Mouse (Mus musculus) myocyte (in vitro differentiated cells): ENCODE data around the gene Fgfbp1. TPM values are rescaled to one million over a fixed set of nuclear protein-coding genes. Genes with fewer than 3 reads are reported as not detected.

ENCODE experiments used
- H3K27me3 ChIP-seq: one replicate; pipeline ENCODE4 v1.6.1; 2011; ENCODE audit not compliant: control insufficient read depth, insufficient read depth, insufficient read length
- H3K36me3 ChIP-seq: one replicate; pipeline ENCODE4 v1.6.1; 2011; ENCODE audit not compliant: control insufficient read depth, insufficient read depth
- H3K4me2 ChIP-seq: one replicate; pipeline ENCODE4 v1.6.1; 2011; ENCODE audit warnings: low read depth, control low read depth
- H3K4me3 ChIP-seq: one replicate; pipeline ENCODE4 v1.5.1; 2011; ENCODE audit warnings: mild to moderate bottlenecking, control low read depth, moderate library complexity
- H3K79me2 ChIP-seq: one replicate; pipeline ENCODE4 v1.6.1; 2011; ENCODE audit not compliant: control insufficient read depth, insufficient read depth
- H3ac ChIP-seq: one replicate; pipeline ENCODE4 v1.6.1; 2011; ENCODE audit not compliant: control insufficient read depth, insufficient read length
- CEBPB ChIP-seq: IDR thresholded peaks from 2 replicates; pipeline ENCODE4 v1.6.1; 2011; ENCODE audit warnings: mild to moderate bottlenecking, moderate library complexity; ENCODE audit not compliant: poor library complexity, insufficient read depth, severe bottlenecking
- E2F4 ChIP-seq: IDR thresholded peaks from one replicate; pipeline ENCODE4 v1.6.1; 2011; ENCODE audit warnings: mild to moderate bottlenecking, control low read depth, moderate library complexity; ENCODE audit not compliant: insufficient read depth
- MAX ChIP-seq: IDR thresholded peaks from one replicate; pipeline ENCODE4 v1.6.1; 2011; ENCODE audit warnings: low read depth, mild to moderate bottlenecking, control low read depth
- MYOD1 ChIP-seq, 3 experiments: IDR thresholded peaks; one replicate each; pipeline ENCODE4 v1.6.1; 2011; ENCODE audit warnings: control low read depth in 2 of 3, low read depth in 2 of 3, mild to moderate bottlenecking in 2 of 3, moderate library complexity in 1 of 3; ENCODE audit not compliant: insufficient read length in 2 of 3, control insufficient read depth in 1 of 3
- MYOG ChIP-seq, 3 experiments: IDR thresholded peaks; one replicate each; pipeline ENCODE4 v1.6.1; 2011; ENCODE audit warnings: control low read depth in 2 of 3, low read depth in 2 of 3, mild to moderate bottlenecking in 2 of 3; ENCODE audit not compliant: insufficient read length in 2 of 3, control insufficient read depth in 1 of 3, insufficient read depth in 1 of 3
- POLR2A ChIP-seq: IDR thresholded peaks from one replicate; pipeline ENCODE4 v1.6.1; 2011; ENCODE audit warnings: low read depth, mild to moderate bottlenecking, control low read depth, moderate library complexity; ENCODE audit not compliant: insufficient read length
- POLR2AphosphoS2 ChIP-seq: IDR thresholded peaks from one replicate; pipeline ENCODE4 v1.6.1; 2011; ENCODE audit warnings: low read depth, control low read depth; ENCODE audit not compliant: insufficient read length
- REST ChIP-seq: IDR thresholded peaks from one replicate; pipeline ENCODE4 v1.6.1; 2011; ENCODE audit warnings: mild to moderate bottlenecking, control low read depth, moderate library complexity; ENCODE audit not compliant: insufficient read depth, insufficient read length
- SRF ChIP-seq: IDR thresholded peaks from one replicate; pipeline ENCODE4 v1.6.1; 2011; ENCODE audit warnings: low read depth; ENCODE audit not compliant: control insufficient read depth, insufficient read length
- TCF12 ChIP-seq: IDR thresholded peaks from one replicate; pipeline ENCODE4 v1.6.1; 2011; ENCODE audit warnings: mild to moderate bottlenecking, control low read depth; ENCODE audit not compliant: poor library complexity, insufficient read depth, severe bottlenecking
- TCF3 ChIP-seq: IDR thresholded peaks from one replicate; pipeline ENCODE4 v1.6.1; 2011; ENCODE audit warnings: low read depth, control low read depth; ENCODE audit not compliant: insufficient read length
- USF1 ChIP-seq: IDR thresholded peaks from one replicate; pipeline ENCODE4 v1.6.1; 2011; ENCODE audit warnings: low read depth, mild to moderate bottlenecking, control low read depth, moderate library complexity
- polyA plus RNA-seq: library from polyadenylated mRNA; unstranded; fragments of >200 nt; fragmentation: generic; extraction: Trizol; gene quantifications from one replicate; pipeline ENCODE4 v1.2.1, GENCODE M21; 2012; ENCODE audit warnings: missing spikeins

Gene Fgfbp1
- polyA plus RNA-seq, 1 experiment: 4.5 TPM

GRCm38 (mm10) chr5:43976821-43977561, 4.6 kb downstream of the Fgfbp1 start:
- H3K4me2 ChIP-seq: no peak overlapping the region
- no peak overlapping the region for H3ac ChIP-seq
- H3K27me3 ChIP-seq: no peaks in the 10 kb centered on the region
- TF ChIP-seq USF1 (no peak), POLR2AphosphoS2 (no peak), TCF12 (no peak), MYOG (IDR thresholded peaks at IDR 0.05; ENCODE audit: control insufficient read depth in 1 of 3, insufficient read depth in 1 of 3, insufficient read length in 2 of 3, low read depth in 2 of 3) (no peak)
- H3K4me3 ChIP-seq: no peak overlapping the region
- H3K79me2 ChIP-seq: no peaks in the 10 kb centered on the region
- H3K36me3 ChIP-seq: no peaks in the 10 kb centered on the region

- TF ChIP-seq CEBPB (no peak), MYOG (IDR thresholded peaks at IDR 0.05; ENCODE audit: control insufficient read depth in 1 of 3, insufficient read depth in 1 of 3, insufficient read length in 2 of 3, low read depth in 2 of 3) (no peak), MAX (no peak), SRF (no peak), E2F4 (no peak), REST (no peak), TCF12 (no peak), USF1 (no peak), TCF3 (no peak)
Observed at GRCm38 (mm10) chr5:43974166-43974565, 7.4 kb downstream of the Fgfbp1 start.

GRCm38 (mm10) chr5:43971156-43971555, 10.4 kb downstream of the Fgfbp1 start:
- H3K4me2 ChIP-seq: no peak overlapping the region
- H3K27me3 ChIP-seq: no peaks in the 10 kb centered on the region
- H3K36me3 ChIP-seq: no peaks in the 10 kb centered on the region
- TF ChIP-seq SRF: no peak
- TF ChIP-seq MAX: no peak
- no peak for TF ChIP-seq TCF3
- TF ChIP-seq REST: no peak
- no peak for TF ChIP-seq E2F4
- TF ChIP-seq POLR2AphosphoS2: no peak
- TF ChIP-seq TCF12: no peak
- TF ChIP-seq MYOG (IDR thresholded peaks at IDR 0.05; ENCODE audit: control insufficient read depth in 1 of 3, insufficient read depth in 1 of 3, insufficient read length in 2 of 3, low read depth in 2 of 3): no peak
- no peak for TF ChIP-seq USF1
- no peak for TF ChIP-seq CEBPB
- no peak for TF ChIP-seq POLR2A
- no peak for TF ChIP-seq MYOD1 (IDR thresholded peaks at IDR 0.05; ENCODE audit: control insufficient read depth in 1 of 3, insufficient read length in 2 of 3, low read depth in 2 of 3)
- H3K79me2 ChIP-seq: no peaks in the 10 kb centered on the region
- H3ac ChIP-seq: no peak overlapping the region
- H3K4me3 ChIP-seq: no peak overlapping the region

More at GRCm38 (mm10) chr5:43974166-43974565, 7.4 kb downstream of the Fgfbp1 start:
- no peak overlapping the region for H3K4me3 ChIP-seq
- H3ac ChIP-seq: no peak overlapping the region
- H3K36me3 ChIP-seq: no peaks in the 10 kb centered on the region
- no peaks in the 10 kb centered on the region for H3K79me2 ChIP-seq
- no peak overlapping the region for H3K4me2 ChIP-seq
- H3K27me3 ChIP-seq: no peaks in the 10 kb centered on the region

GRCm38 (mm10) chr5:43970532-43970931, 11.0 kb downstream of the Fgfbp1 start:
- H3K36me3 ChIP-seq: no peaks in the 10 kb centered on the region
- TF ChIP-seq POLR2AphosphoS2 (no peak), MYOD1 (IDR thresholded peaks at IDR 0.05; ENCODE audit: control insufficient read depth in 1 of 3, insufficient read length in 2 of 3, low read depth in 2 of 3) (no peak), POLR2A (no peak), REST (no peak), MYOG (IDR thresholded peaks at IDR 0.05; ENCODE audit: control insufficient read depth in 1 of 3, insufficient read depth in 1 of 3, insufficient read length in 2 of 3, low read depth in 2 of 3) (no peak)
- no peak overlapping the region for H3K4me2 ChIP-seq
- H3K4me3 ChIP-seq: no peak overlapping the region
- no peaks in the 10 kb centered on the region for H3K27me3 ChIP-seq
- no peaks in the 10 kb centered on the region for H3K79me2 ChIP-seq
- no peak overlapping the region for H3ac ChIP-seq

GRCm38 (mm10) chr5:43968634-43969033, 12.9 kb downstream of the Fgfbp1 start:
- Histone ChIP-seq H3K36me3 (no peaks in the 10 kb centered on the region), H3K4me3 (no peak overlapping the region), H3K27me3 (no peaks in the 10 kb centered on the region), H3K4me2 (no peak overlapping the region), H3ac (no peak overlapping the region), H3K79me2 (no peaks in the 10 kb centered on the region)
- TF ChIP-seq E2F4 (no peak), REST (no peak), TCF12 (no peak), MYOD1 (IDR thresholded peaks at IDR 0.05; ENCODE audit: control insufficient read depth in 1 of 3, insufficient read length in 2 of 3, low read depth in 2 of 3) (no peak), POLR2A (no peak), POLR2AphosphoS2 (no peak), SRF (no peak), USF1 (no peak), CEBPB (no peak), MAX (no peak), TCF3 (no peak), MYOG (IDR thresholded peaks at IDR 0.05; ENCODE audit: control insufficient read depth in 1 of 3, insufficient read depth in 1 of 3, insufficient read length in 2 of 3, low read depth in 2 of 3) (no peak)
